Mouse (Mus musculus) heart, postnatal 10 days (tissue): ENCODE data around the gene Slc1a3. TPM values are rescaled to one million over a fixed set of nuclear protein-coding genes. Genes with fewer than 3 reads are reported as not detected.
A peak's percentile ranks its signal among the peaks of the same experiment; 100 is the strongest.

Source experiments
- DNase-seq, 2 experiments: peaks; one replicate each; pipeline ENCODE4 v3.0.0; 2021
- intact Hi-C: fragments of 180-260 bp; cut with DNase I; formaldehyde crosslinking; loops from one replicate; pipeline ENCODE4 v1.15.1; 2025
- total RNA-seq, 2 experiments: library from RNA; stranded (reverse); gene quantifications; 2 replicates each; pipeline ENCODE4 v1.2.3; 2021

Slc1a3 gene
- 1 to 10 TPM; 1.3 to 3.4 TPM for total RNA-seq

DNA sequence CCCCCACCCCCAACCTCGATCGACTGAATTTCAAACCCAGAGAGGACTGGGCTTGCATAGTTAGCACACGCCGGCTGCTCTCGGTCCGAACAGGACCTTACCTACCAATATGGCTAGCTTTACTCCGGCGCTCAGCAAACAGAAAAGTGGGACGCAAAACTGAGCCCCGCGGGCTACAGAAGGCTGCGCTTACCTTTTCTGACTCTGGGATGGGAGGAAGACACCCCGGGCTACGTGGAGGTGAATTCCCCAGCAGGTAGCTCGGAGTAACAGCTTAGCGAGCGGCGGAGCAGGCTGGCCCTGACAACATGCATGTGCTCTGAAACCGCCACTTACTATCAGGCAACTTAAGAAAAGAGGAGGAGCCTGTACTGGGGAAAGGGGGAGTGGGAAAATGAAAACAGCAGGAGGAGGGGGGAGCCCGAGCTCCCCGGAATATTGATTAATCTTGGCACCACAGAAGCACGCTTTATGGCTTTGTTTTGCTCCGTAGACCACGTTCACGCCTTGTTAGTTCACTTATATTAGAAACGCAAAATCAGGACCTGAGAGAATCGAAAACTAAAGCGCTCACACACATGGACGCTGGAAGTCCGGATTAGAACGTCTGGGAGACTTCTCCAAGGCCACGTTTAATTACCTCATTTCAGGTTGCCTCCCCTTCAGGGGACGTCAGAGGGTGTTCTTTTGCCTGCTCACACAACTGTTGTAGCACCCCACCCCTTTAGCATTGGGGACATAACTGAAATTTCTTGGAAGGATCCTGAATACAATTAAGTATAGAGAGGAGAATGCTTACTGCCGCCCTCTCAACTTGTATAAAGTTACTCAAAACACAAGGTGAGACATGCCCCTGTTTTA lies at the start of gene Slc1a3:
TSS of gene Slc1a3 (minus strand) at position 619 of the 861 bp plus-strand sequence.
- peak; percentile 42 to 43 for DNase-seq
- intact Hi-C loops, result no loop called here

DNA sequence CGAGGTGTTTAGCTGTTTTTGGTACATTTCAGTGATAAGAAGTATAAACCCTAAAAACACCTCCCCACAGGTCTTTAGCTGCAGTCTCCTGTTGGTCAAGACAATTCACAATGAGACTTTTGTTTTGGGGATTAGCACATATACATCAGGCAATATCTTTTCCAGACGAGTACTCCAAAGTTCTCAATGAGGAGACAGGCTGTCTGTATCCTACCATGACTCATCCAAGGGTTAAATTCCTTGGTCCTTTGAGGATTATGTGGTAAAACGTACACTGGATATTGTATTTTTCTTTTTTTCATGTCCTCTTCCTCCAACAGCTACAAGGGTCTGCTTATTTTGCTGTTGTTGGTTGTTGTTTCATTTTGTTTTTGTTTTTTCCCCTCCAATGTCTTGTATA lies 48.5 kb upstream of the Slc1a3 start:
- intact Hi-C loops, result no loop called here
- DNase-seq, result no peak

DNA sequence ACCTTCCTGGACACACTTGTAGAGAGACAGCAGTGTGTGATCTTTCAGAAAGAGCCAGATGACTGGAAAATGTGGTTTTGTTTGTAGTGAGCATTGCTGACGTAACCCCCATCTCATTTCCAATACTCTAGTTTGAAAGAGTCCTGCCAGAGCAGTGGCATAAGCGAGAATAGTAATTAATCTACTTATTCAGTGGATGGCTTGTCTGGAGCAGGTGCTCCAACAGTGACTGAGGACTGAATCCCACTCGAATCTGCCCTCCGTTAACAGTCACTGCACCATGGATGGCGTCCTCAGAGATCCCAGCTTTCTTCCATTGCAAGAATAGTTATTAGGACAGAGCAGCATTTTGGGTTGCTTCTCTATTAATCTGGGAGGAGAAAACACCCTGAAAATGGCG lies 45.9 kb upstream of the Slc1a3 start:
- DNase-seq, result no peak
- intact Hi-C loops, result no loop called here

DNA sequence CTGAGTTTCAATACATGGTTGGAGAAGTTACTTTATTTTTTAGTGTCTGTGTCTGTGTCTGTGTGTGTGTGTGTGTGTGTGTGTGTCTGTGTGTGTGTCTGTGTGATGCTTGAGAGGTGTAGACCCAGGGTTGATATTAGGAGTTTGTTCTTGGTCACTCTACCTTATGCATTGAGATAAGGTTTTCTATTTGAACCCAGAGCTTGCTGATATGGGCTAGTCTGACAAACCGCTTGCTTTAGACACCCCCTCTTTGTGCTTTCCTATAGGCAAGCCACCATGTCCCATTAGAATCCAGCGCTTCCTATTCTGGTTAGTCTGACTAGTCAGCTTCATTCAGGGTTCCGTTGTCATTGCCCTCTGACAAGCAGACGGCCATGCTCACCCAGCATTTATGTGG lies 39.2 kb upstream of the Slc1a3 start:
- no peak for DNase-seq
- intact Hi-C loops, result no loop called here

DNA sequence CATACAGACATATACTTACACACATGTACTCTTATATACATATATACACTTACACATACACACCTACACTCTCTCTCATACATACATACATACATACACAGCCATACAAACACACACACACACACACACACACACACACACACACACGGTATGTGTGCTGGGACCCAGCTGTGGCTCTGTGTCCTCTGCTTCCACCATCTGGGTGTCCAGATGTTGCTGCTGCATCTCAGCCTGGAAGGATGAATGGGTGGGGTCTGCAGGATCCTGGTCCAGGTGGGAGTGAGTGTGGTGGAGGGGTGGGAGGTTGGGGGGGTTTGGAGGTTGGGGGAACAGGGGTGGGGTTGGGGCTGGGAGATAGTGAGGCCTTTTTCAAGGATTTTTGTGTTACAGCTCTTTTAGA lies 38.2 kb upstream of the Slc1a3 start:
- intact Hi-C loops, result no loop called here
- no peak for DNase-seq

DNA sequence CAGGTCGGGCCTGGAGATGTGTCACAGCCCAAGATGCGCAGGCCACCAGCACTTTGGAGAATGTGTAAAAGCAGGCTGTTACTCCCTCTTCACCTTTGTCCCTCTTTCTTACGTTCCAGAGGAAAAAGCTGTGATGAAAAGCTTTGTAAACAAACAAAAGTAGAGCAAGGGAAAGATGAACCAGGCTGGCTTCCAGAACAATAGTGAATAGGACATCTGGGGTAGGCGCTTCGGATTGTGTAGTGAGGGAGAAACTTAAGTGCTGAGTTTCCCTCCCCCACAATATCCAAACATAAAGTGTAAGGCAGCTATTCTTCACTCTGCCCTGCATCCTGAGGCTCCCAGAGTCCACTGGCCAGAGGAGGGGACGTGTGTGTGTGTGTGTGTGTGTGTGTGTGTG lies 31.0 kb upstream of the Slc1a3 start:
- DNase-seq, result no peak
- intact Hi-C loops, result no loop called here

DNA sequence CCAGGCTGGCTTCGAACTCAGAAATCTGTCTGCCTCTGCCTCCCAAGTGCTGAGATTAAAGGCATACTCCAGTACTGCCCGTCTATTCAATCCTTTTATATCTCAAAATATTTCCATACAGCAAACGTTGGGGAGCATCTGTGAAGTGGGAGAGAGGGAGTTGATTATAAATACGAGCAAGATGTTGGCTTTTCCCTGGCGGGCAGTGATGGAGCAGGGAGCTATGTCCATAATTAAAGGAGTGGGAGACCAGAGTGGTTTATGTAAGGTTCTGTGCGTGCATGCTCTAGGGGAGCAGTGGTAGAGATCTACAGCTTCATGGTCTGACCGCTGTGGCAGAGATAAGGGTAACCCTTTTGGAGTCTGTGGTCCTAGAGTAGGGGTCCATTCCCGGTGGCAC lies 30.2 kb upstream of the Slc1a3 start:
- DNase-seq, result no peak
- intact Hi-C loops, result no loop called here

DNA sequence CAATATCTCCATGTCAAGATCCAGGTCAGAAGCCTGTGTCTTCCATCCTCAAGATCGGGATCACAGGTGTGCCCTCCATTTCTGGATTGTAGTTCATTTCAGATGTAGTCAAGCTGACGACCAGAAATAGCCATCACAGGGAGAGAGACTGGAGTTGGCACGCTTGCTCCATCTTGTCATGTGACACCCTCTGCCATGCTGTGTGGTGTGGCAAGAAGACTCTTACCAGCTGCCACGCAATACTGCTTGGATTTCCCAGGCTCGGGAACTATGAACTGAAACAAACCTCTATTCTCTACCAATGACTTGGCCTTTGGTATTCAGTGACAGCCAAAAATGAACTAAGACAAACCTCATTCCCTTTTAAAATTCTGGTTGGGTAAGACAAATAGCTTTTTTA lies 27.6 kb upstream of the Slc1a3 start:
- DNase-seq, result no peak
- intact Hi-C loops, result no loop called here

DNA sequence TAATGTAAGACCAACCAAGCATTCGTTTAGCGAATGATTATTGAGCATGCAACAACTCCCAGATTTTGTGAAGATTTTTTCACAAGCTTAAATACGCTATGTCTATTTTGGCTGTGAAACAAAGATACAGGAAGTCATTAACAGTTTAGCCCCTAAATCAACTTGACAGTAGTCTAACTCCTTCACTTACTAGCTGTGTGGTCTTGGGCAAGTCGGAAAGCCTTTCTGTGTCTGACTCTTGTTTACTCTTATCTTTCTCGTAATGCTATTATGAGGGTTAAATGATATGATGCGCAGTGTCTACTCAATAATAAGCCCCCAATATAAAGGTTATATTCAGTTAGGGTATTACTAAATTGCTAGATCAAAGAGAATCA lies 23.8 kb upstream of the Slc1a3 start:
- intact Hi-C loops, result no loop called here
- no peak for DNase-seq

DNA sequence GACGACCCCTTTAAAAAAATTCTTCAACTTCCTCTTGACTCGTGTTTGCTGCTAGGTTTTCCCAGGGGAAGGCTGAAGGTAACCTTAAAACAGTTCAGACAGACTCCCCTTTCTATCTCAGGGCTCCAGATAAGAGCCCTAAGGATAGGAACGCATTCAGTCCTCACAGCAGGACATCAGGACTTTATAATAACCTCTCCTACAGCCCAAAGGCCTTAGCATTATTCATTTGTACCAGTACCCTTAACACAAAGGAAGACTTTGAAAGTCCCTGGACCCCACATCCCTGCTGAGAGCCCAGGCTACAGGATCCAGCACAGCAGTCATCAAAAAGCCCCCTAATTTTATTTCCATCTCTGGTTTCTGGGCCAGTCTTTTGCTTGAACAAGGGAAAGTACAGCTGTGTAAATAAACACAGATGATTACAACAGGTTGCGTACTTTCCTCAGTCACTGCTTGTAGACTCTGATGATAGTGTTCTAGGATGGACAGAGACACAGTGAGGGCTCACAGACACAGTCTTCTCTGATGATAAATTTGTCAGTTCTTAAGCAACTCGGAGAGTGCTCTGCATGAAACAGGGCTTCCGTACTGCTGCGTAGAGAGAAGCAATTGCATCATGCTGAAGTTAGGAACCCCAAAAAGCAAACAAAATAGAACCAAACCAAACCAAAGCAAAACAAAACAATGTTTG lies 23.3 kb upstream of the Slc1a3 start:
- intact Hi-C loops, result no loop called here

DNA sequence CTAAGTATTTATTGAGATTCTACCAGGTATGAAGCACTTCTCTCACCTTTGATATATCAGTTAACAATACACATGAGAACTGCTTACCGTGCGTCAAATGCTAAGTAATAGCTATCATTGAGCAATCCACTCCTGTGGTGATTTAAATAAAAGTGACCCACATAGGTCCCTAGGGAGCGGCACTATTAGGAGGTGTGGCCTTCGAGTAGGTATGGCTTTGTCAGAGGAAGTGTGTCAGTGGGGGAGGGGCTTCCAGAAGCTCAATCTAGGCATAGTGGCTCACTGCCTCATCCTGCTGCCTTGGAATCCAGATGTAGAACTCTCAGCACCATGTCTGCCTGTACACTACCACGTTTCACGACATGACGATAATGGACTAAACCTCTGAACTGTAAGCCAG lies 18.3 kb upstream of the Slc1a3 start:
- no peak for DNase-seq

More for the DNA sequence above, 23.3 kb upstream of the Slc1a3 start:
- DNase-seq, result no peak

DNA sequence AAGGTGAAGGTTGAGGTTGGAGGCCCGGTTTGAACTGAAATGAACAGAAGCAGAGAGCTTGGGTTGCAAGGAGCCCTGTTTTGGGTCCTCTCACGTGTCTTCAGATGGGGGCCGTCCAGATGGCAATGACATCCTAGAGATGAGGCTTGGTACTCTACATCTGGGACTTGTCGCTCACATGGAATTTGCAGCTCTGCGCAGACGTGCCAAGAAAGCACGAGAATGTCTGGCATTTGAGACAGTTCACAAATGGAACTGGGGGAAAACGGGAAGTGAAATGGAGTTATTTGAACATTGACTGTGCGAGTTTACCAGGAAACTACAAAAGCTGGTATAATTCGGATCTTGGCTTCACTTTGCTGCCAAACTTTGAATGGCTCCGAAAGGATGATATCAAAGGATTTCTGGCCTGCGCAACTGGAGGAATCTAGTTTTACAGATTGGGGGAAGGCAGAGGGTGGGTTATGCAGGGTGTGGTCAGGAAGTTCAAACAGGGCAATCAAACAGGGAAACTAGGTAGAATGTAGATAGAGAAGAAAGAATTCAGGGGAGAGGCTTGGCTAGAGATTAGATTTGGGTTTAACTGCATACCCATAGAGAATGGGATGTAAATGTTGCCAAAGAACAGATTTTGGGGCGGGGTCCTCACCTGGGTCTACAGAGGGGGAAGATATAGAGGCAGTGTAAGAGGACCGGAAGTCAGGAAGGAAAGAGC lies 12.0 kb upstream of the Slc1a3 start:
- no peak for DNase-seq
- intact Hi-C loops, result no loop called here

More for the DNA sequence above, 18.3 kb upstream of the Slc1a3 start:
- intact Hi-C loops, result no loop called here

DNA sequence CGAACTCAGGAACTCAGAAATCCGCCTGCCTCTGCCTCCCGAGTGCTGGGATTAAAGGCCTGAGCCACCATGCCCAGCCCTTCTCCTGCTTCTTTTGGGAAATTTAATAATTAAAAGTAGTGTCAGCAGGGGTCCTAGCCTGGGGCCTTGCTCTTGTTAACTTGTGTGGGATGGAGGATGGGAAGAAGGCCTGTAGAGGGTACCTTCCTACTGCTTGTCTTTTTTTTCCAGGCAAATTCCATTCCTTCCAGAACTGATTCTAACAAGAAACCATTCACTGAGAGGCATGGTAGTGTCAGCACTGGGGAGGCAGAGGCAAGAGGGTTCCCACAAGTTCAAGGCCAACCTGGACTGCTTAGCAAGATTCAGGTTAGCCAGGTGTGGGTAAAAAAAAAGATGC lies 11.2 kb upstream of the Slc1a3 start:
- intact Hi-C loops, result no loop called here
- DNase-seq, result no peak

DNA sequence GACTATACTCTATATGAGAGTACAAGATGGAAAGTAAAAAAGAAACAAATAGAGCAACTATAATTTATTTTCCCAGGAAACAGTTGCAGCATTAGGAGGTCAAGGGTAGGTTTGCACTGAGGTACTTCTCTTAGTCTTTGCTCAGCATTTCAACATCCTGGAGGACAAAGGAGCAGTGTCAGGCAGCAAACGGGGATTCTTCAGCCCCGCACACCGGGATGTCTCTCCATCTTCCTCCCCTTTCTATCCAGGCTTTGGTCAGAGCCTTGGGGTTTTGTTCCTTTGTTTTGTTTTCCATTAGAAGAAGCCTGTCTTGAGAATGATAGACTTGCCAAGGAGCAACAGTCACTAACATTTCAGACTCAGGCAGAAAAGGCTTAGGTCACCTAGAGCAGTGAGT lies 10.4 kb upstream of the Slc1a3 start:
- intact Hi-C loops, result no loop called here
- DNase-seq, result no peak

DNA sequence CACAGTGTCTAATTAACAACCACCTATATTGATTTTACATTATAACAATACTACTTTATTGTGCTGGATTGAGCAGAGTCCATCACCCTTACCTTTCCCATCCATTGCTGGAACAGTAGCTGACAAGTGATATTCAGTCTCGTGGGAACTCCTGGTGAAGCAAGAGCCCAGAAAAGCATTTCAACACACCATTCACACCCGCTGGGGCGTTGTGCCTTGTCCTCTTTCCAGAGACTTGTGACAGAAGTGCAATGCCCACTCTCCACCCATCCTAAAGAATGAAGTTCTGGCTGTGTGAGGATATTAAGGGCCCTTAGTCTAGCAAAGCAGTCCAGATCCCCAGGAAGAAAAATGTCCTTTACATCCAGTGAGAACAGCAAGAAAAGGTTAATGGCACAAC lies 7.9 kb upstream of the Slc1a3 start:
- DNase-seq, result no peak
- intact Hi-C loops, result no loop called here

DNA sequence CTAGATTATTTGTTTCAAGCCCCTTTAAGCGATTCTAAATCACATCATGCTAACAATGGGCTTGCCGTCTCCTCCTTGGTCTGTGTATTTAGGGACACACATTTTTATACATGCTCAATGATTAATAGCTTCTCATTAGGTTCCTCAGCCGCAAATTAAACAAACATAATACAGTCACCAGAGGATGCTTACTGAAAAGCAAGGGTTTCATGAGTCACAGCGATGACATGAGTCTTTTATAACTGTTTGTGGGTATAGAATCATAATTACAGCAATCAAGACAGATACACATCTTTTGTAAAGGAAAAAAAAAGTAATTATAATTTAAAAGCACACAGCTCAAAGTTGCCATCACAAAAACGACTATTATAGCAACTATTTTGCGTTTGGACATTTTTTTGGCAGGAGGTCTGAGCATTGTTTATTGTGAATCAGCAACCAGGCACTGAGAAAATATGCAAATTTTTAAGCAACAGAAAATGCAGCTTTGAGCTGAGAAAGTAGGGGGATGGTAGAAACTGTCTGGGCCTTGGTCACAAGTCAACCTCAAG lies 6.5 kb upstream of the Slc1a3 start:
- no peak for DNase-seq
- intact Hi-C loops, result no loop called here

DNA sequence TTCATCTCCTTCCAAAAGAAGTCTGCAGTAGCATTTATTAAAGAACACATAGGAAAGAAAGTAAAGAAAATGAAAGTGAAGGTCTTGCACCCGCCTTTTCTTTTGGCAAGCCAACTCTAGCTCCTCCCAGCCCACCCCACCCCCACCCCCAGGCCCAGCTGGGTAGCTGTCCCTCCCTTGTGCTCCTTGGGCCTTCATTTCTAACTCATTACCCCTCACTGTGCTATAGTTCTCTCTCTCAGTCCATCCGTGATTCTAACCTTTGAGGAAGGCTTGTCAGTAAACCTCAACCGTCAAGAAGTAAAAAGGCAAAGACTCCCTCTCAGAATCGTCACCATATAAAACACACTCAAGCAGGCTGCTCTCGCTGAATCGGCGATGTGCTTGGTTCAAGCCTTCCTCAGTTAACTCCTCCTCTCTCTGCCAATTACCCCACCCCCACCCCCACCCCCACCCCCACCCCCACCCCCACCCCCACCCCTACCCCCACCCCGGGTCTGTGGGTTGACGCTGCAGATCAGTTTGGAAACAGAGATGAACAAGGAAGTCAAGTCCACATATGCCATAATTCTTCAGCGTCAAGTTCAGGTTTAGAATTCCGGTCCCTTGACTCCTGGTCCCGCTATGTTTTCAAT lies 5.9 kb upstream of the Slc1a3 start:
- intact Hi-C loops, result no loop called here
- DNase-seq, result no peak

DNA sequence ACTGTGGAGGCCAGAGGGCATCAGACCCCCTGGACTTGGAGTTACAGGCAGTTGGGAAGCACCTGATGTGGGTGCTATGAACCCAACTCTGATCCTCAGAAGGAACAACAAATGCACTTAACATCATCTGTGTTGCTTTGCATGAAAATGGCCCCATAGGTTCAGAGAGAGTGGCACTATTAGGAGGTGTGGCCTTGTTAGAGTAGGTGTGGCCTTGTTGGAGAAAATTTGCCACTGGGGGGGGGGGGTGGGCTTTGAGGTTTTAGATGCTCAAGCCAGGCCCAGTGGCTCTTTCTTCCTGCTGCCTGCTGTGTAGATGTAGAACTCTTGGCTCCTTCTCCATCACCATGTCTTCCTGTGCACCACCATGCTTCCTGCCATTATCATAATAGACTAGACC lies 5.1 kb upstream of the Slc1a3 start:
- intact Hi-C loops, result no loop called here
- DNase-seq, result no peak

DNA sequence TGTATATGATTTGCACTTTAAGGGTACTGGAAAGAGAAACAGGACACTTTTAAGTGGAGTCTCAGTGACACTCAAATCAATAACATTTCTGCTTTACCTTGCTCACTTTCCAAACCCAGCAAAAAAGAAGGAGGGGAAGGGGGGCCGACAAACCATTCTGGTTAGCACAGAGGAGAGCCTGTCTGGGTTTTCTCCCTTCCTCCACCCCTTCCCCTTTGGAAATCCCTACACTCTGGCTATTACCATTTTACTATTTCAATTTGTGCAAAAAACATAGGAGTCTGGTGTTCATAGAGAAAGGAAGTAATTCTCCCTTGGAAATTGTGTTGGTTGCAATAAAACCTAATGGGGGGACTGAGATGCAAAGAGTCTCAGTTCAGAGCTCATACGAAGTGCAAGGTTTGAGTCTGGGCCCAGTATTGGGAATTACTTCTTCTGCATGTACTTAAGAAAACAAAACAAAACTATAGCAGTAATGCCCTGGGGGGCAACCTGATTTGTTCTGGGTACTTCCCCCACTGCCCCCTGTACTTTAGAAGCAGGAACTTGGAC lies 1.9 kb upstream of the Slc1a3 start:
- DNase-seq, result no peak
- intact Hi-C loops, result no loop called here

DNA sequence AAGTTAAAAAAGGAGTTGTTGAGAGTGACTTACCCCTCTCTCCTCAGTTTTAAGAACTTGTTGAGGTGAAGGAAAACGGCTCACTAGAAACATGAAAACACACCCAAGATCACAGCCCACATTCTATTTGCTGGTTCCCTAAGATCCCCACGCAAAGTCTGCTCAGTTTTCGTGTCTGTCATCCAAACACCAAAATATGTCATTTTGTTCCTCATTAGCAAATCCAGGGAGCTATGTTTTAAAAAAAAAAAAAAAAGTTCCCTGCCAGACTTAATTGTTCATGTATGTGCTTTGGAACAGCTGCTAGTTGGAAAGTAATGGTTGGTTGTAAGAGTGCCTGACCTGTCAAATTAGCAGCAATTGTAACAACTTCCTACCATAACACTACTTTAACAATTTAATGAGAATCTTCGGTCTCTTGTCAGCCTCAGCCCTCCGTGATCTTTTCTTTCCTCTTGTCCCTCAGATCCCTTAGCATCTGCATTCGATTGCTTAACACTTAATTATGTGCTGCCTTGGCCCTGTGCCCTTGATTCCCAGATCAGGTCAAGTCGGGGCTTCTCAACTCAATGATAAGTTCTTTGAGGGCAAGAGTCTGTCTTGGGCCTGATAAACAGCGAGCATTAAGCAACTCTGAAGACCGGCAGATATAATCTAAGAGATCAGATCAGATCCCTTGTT lies 1.2 kb upstream of the Slc1a3 start:
- intact Hi-C loops, result no loop called here
- no peak for DNase-seq
